Mouse (Mus musculus) thymus, adult 2 months (tissue): Measurements from ENCODE around the gene Gm20388. TPM values are rescaled to one million over a fixed set of nuclear protein-coding genes. Genes with fewer than 3 reads are reported as not detected.

Experiments
- DNase-seq: peaks from one replicate; pipeline ENCODE4 v3.0.0; 2021
- H3K27ac ChIP-seq: fragments of 200-500 bp; 2 replicates; pipeline ENCODE4 v1.5.1; 2012; ENCODE audit warnings: low read length, control low read depth; ENCODE audit not compliant: control insufficient read depth, insufficient read depth
- H3K27me3 ChIP-seq: fragments of 200-500 bp; 2 replicates; pipeline ENCODE4 v1.6.1; 2012; ENCODE audit warnings: mild to moderate bottlenecking, low read length, moderate library complexity, mixed read lengths; ENCODE audit not compliant: control insufficient read depth, insufficient read depth
- H3K36me3 ChIP-seq: fragments of 200-500 bp; 2 replicates; pipeline ENCODE4 v1.6.1; 2012; ENCODE audit warnings: mild to moderate bottlenecking, low read length, moderate library complexity; ENCODE audit not compliant: control insufficient read depth, insufficient read depth
- H3K4me1 ChIP-seq: fragments of 200-500 bp; replicated peaks from 2 replicates; pipeline ENCODE4 v1.6.1; 2012; ENCODE audit warnings: low read length; ENCODE audit not compliant: control insufficient read depth, insufficient read depth
- H3K4me3 ChIP-seq: fragments of 200-500 bp; 2 replicates; pipeline ENCODE4 v1.5.1; 2012; ENCODE audit warnings: mild to moderate bottlenecking, low read length, control low read depth, moderate library complexity; ENCODE audit not compliant: control insufficient read depth, insufficient read depth
- CTCF ChIP-seq: fragments of 200-500 bp; IDR thresholded peaks from 2 replicates; pipeline ENCODE4 v1.5.1; 2012; ENCODE audit warnings: mild to moderate bottlenecking, control low read depth, low read length, moderate library complexity, borderline replicate concordance; ENCODE audit not compliant: control insufficient read depth, poor library complexity, insufficient read depth; ENCODE audit errors: extremely low read depth
- POLR2A ChIP-seq: fragments of 200-500 bp; IDR thresholded peaks from 2 replicates; pipeline ENCODE4 v1.6.1; 2012; ENCODE audit warnings: mild to moderate bottlenecking, low read length, control low read depth, moderate library complexity; ENCODE audit not compliant: control insufficient read depth, poor library complexity, insufficient read depth; ENCODE audit errors: extremely low read depth
- WGBS: fragments of 180-500 bp; shearing (Covaris S2); methylation state at CpG from one replicate; pipeline ENCODE4 v1.1.7; 2018; 5-methylcytosine and 5-hydroxymethylcytosine counted together
- polyA plus RNA-seq: library from polyadenylated mRNA; depleted of rRNA; stranded (reverse); fragments of >200 nt; gene quantifications from 2 replicates; pipeline ENCODE4 v1.2.3, GENCODE M21; 2012

Gm20388 gene
- polyA plus RNA-seq, 1 experiment, result 103 TPM

GRCm38 (mm10) chr8:122564363-122565352 lies 2654.0 kb downstream of the Gm20388 start:
- Histone ChIP-seq H3K4me1 (peaks cover 36% of the 10 kb centered on the region), H3K27ac (peak overlapping the region; percentile 63)

GRCm38 (mm10) chr8:122566766-122567165 lies 2656.1 kb downstream of the Gm20388 start:
- peak overlapping the region; percentile 32; the same call in 1 of the 2 replicates for H3K27ac ChIP-seq
- peak overlapping the region; percentile 62 for H3K4me3 ChIP-seq
- WGBS, result 51% methylated on average over 6 of the region's 6 CpGs
- peaks cover 24% of the 10 kb centered on the region for H3K4me1 ChIP-seq
- peaks cover 15% of the 10 kb centered on the region for H3K36me3 ChIP-seq
- no peak for DNase-seq
- TF ChIP-seq CTCF (no peak), POLR2A (no peak)
- no peaks in the 10 kb centered on the region for H3K27me3 ChIP-seq

More at GRCm38 (mm10) chr8:122564363-122565352, 2654.0 kb downstream of the Gm20388 start:
- 63% methylated on average over 25 of the region's 25 CpGs for WGBS
- TF ChIP-seq POLR2A, result no peak
- no peak for TF ChIP-seq CTCF
- no peak for DNase-seq
- Histone ChIP-seq H3K27me3 (no peaks in the 10 kb centered on the region), H3K36me3 (no peaks in the 10 kb centered on the region; the same call in 1 of the 2 replicates), H3K4me3 (no peak overlapping the region; the same call in 1 of the 2 replicates)

GRCm38 (mm10) chr8:122567361-122568108 lies 2656.9 kb downstream of the Gm20388 start, which contains the start of gene Cdt1:
TSS of gene Cdt1 (plus strand) at chr8:122568015.
- peak; percentile 96 for DNase-seq
- 0 out of 2 replicates have a peak, but pooled peaks have one; percentile 12 for TF ChIP-seq CTCF
- TF ChIP-seq POLR2A, result peak; percentile 54; the same call in 1 of the 2 replicates
- WGBS, result under 1% methylated on average over 62 of the region's 62 CpGs

GRCm38 (mm10) chr8:122568109-122568504 lies 2657.5 kb downstream of the Gm20388 start:
- Histone ChIP-seq H3K4me3 (peak overlapping the region; percentile 62), H3K4me1 (peaks cover 24% of the 10 kb centered on the region), H3K27me3 (no peaks in the 10 kb centered on the region), H3K36me3 (peaks cover 24% of the 10 kb centered on the region), H3K27ac (peak overlapping the region; percentile 67)
- DNase-seq, result peak; percentile 68
- WGBS, result under 1% methylated on average over 34 of the region's 34 CpGs
- no peak for TF ChIP-seq CTCF
- no peak for TF ChIP-seq POLR2A

More at GRCm38 (mm10) chr8:122567361-122568108, 2656.9 kb downstream of the Gm20388 start, which contains the start of gene Cdt1:
- Histone ChIP-seq H3K4me3 (peak within 1 kb of the TSS; percentile 62), H3K27me3 (no peaks in the 10 kb centered on the region), H3K27ac (peak within 1 kb of the TSS; percentile 67), H3K36me3 (peaks cover 23% of the 10 kb centered on the region), H3K4me1 (peaks cover 24% of the 10 kb centered on the region)

- WGBS, result 43% methylated on average over 10 of the region's 10 CpGs
- Histone ChIP-seq H3K36me3 (peaks cover 24% of the 10 kb centered on the region), H3K4me1 (peaks cover 24% of the 10 kb centered on the region), H3K27ac (no peak overlapping the region), H3K4me3 (peak overlapping the region; percentile 21), H3K27me3 (no peaks in the 10 kb centered on the region)
- peak; percentile 63 for DNase-seq
- TF ChIP-seq CTCF, result no peak
- no peak for TF ChIP-seq POLR2A
Measured at GRCm38 (mm10) chr8:122568881-122569309, 2658.3 kb downstream of the Gm20388 start.

- Histone ChIP-seq H3K4me3 (peak overlapping the region; percentile 21), H3K27me3 (no peaks in the 10 kb centered on the region), H3K36me3 (peaks cover 24% of the 10 kb centered on the region), H3K4me1 (peaks cover 24% of the 10 kb centered on the region), H3K27ac (no peak overlapping the region)
- TF ChIP-seq POLR2A, result no peak
- TF ChIP-seq CTCF, result no peak
- DNase-seq, result peak; percentile 32
- 87% methylated on average over 9 of the region's 9 CpGs for WGBS
Measured at GRCm38 (mm10) chr8:122569329-122569728, 2658.7 kb downstream of the Gm20388 start.
